Mouse (Mus musculus) liver, embryonic 14.5 days (tissue): Measurements from ENCODE around the gene Gm4491.

ENCODE experiments used
- CTCF ChIP-seq: IDR thresholded peaks from 2 replicates; pipeline ENCODE4 v1.5.1; 2016; ENCODE audit warnings: antibody characterized with exemption, low read depth, control low read depth
- EP300 ChIP-seq: IDR thresholded peaks from 2 replicates; pipeline ENCODE4 v1.6.1; 2016; ENCODE audit warnings: antibody characterized with exemption, low read depth

DNA sequence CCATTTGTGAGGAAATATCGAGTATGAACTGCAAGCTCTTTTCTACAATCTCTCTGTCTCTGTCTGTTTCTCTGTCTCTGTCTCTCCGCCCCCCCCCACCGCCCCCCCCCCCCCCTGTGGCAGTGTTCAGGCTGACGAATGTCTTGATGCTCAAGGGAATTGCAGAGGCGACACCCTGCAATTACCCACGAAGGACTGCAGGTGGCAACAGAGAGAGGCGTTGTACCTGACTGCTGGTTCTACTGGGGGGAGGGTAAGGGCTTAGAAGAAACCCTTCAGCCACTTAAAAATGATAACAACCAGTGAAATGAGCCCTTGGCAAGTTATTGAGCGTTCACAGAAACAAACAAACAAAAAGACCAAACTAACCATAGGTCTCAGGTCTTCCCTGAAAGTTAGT is 22.7 kb downstream of the Gm4491 start:
- TF ChIP-seq CTCF (peak; percentile 69), EP300 (no peak)
